Mouse (Mus musculus): ENCODE data around the gene Vamp8.

Gene Vamp8

GRCm38 (mm10) chr6:72389941-72390771 is at the start of gene Vamp8:
Vamp8 (minus strand) TSS chr6:72390703.
- peak; percentile 61 for ATAC-seq (ENCODE audit: low TSS enrichment)

- peak; percentile 85 for ATAC-seq (ENCODE audit: low TSS enrichment)
Observed at GRCm38 (mm10) chr6:72439355-72440185, 49.1 kb upstream of the Vamp8 start, which contains the start of gene Mat2a. Mat2a (minus strand) TSS chr6:72439558.

GRCm38 (mm10) chr6:72438862-72439354 is 48.4 kb upstream of the Vamp8 start:
- peak; percentile 53 for ATAC-seq (ENCODE audit: low TSS enrichment)

- no peak for ATAC-seq (ENCODE audit: low TSS enrichment)
Observed at GRCm38 (mm10) chr6:72438226-72438625, 47.7 kb upstream of the Vamp8 start.

GRCm38 (mm10) chr6:72432153-72432552 is 41.6 kb upstream of the Vamp8 start:
- peak; percentile 36; the same call in 1 of the 2 replicates for ATAC-seq (ENCODE audit: low TSS enrichment)

GRCm38 (mm10) chr6:72430989-72431921 is 40.8 kb upstream of the Vamp8 start:
- peak; percentile 69 for ATAC-seq (ENCODE audit: low TSS enrichment)

- no peak for ATAC-seq (ENCODE audit: low TSS enrichment)
Observed at GRCm38 (mm10) chr6:72429061-72429842, 38.7 kb upstream of the Vamp8 start.

- ATAC-seq (ENCODE audit: low TSS enrichment) = peak; percentile 65
Observed at GRCm38 (mm10) chr6:72428036-72428435, 37.5 kb upstream of the Vamp8 start.

GRCm38 (mm10) chr6:72425646-72426045 is 35.1 kb upstream of the Vamp8 start:
- no peak for ATAC-seq (ENCODE audit: low TSS enrichment)

- ATAC-seq (ENCODE audit: low TSS enrichment) = no peak
Observed at GRCm38 (mm10) chr6:72420901-72421300, 30.4 kb upstream of the Vamp8 start.

- no peak for ATAC-seq (ENCODE audit: low TSS enrichment)
Observed at GRCm38 (mm10) chr6:72419806-72420205, 29.3 kb upstream of the Vamp8 start.

GRCm38 (mm10) chr6:72418279-72418678 is 27.8 kb upstream of the Vamp8 start:
- no peak for ATAC-seq (ENCODE audit: low TSS enrichment)

- ATAC-seq (ENCODE audit: low TSS enrichment) = no peak
Observed at GRCm38 (mm10) chr6:72415964-72416772, 25.7 kb upstream of the Vamp8 start.

GRCm38 (mm10) chr6:72415181-72415580 is 24.7 kb upstream of the Vamp8 start:
- ATAC-seq (ENCODE audit: low TSS enrichment) = no peak

- ATAC-seq (ENCODE audit: low TSS enrichment) = peak; percentile 94
Observed at GRCm38 (mm10) chr6:72414076-72414756, 23.7 kb upstream of the Vamp8 start, which contains the start of gene Ggcx. Ggcx (plus strand) TSS chr6:72414308.

- no peak for ATAC-seq (ENCODE audit: low TSS enrichment)
Observed at GRCm38 (mm10) chr6:72410518-72410917, 20.0 kb upstream of the Vamp8 start.

GRCm38 (mm10) chr6:72410003-72410402 is 19.5 kb upstream of the Vamp8 start:
- no peak for ATAC-seq (ENCODE audit: low TSS enrichment)

- ATAC-seq (ENCODE audit: low TSS enrichment) = peak; percentile 50; the same call in 1 of the 2 replicates
Observed at GRCm38 (mm10) chr6:72409567-72409966, 19.1 kb upstream of the Vamp8 start.

- ATAC-seq (ENCODE audit: low TSS enrichment) = peak; percentile 99
Observed at GRCm38 (mm10) chr6:72407119-72407518, 16.6 kb upstream of the Vamp8 start.
